Mouse (Mus musculus) neural tube, embryonic 11.5 days (tissue): ENCODE measurements at regions not wholly inside any gene's neighbourhood (a gene's known extent, or its start where the extent isn't known, plus 50 kb on each side); places are given as distances from the start of the nearest gene placed in this dataset.
"Not testable (repeated sequence)": the region's sequence is repeated elsewhere in the genome, so short reads cannot be mapped to it uniquely, and the experiment has no call there.

Experiments used
- ATAC-seq: fragments of 200-750 bp; cut with Nextera tagmentation; 2 replicates; pipeline ENCODE4 v1.8.0; 2017; ENCODE audit warnings: moderate number of reproducible peaks, mild to moderate bottlenecking, moderate TSS enrichment, moderate library complexity; ENCODE audit not compliant: insufficient read depth, low FRiP score, low TSS enrichment
- DNase-seq: peaks from one replicate; pipeline ENCODE4 v3.0.0-alpha.2; 2015; ENCODE audit warnings: low spot score
- H3K27ac ChIP-seq: fragments of 300-500 bp; sonication (generic); 2 replicates; pipeline ENCODE4 v1.5.1; 2014; ENCODE audit warnings: low read depth, mild to moderate bottlenecking, low read length
- H3K27me3 ChIP-seq: fragments of 300-500 bp; sonication (generic); 2 replicates; pipeline ENCODE4 v1.6.1; 2014; ENCODE audit warnings: mild to moderate bottlenecking, low read length, mixed read lengths; ENCODE audit not compliant: control insufficient read depth, insufficient read depth
- H3K36me3 ChIP-seq: fragments of 300-500 bp; sonication (generic); 2 replicates; pipeline ENCODE4 v1.6.1; 2014; ENCODE audit warnings: mild to moderate bottlenecking, low read length, moderate library complexity, mixed read lengths; ENCODE audit not compliant: control insufficient read depth, insufficient read depth
- H3K4me1 ChIP-seq: fragments of 300-500 bp; sonication (generic); 2 replicates; pipeline ENCODE4 v1.6.1; 2014; ENCODE audit warnings: low read length, mixed read lengths; ENCODE audit not compliant: control insufficient read depth, insufficient read depth
- H3K4me2 ChIP-seq: fragments of 300-500 bp; sonication (generic); 2 replicates; pipeline ENCODE4 v1.6.1; 2014; ENCODE audit warnings: low read depth, mild to moderate bottlenecking, moderate library complexity
- H3K4me3 ChIP-seq: fragments of 300-500 bp; sonication (generic); 2 replicates; pipeline ENCODE4 v1.5.1; 2014; ENCODE audit warnings: low read depth, low read length
- H3K9ac ChIP-seq: fragments of 300-500 bp; sonication (generic); 2 replicates; pipeline ENCODE4 v1.6.1; 2014; ENCODE audit warnings: mild to moderate bottlenecking, low read length
- H3K9me3 ChIP-seq: fragments of 300-500 bp; sonication (generic); 2 replicates; pipeline ENCODE4 v1.6.1; 2016; ENCODE audit warnings: low read length; ENCODE audit not compliant: control insufficient read depth
- WGBS: fragments of 180-500 bp; shearing (Covaris S2); extraction: QIAGEN DNeasy Blood & Tissue Kit; methylation state at CpG from one replicate; pipeline ENCODE4 v1.1.7; 2014; 5-methylcytosine and 5-hydroxymethylcytosine counted together

DNA sequence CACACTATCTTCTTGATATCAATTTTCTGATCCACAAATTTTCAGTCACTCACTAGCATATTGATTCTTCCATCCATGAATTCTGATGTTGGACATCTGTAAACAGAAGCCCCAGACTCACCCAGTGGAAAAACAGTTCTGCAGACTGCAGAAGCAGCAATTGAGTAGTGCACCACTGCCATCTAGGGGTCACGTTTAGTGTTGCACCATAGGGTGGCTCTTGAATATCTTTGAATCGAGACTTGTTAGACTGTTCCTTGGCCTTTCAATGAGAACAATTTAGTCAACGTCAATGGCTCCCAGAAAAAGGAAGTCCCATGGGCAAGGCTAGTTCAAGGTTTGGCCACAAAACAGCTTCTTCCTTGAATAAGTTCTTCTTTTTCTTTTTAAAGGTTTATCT, 828.1 kb downstream of the Gm10330 start:
- not testable (repeated sequence) for H3K36me3 ChIP-seq, H3K4me2 ChIP-seq, H3K27ac ChIP-seq, ATAC-seq, H3K9ac ChIP-seq, H3K4me3 ChIP-seq, H3K27me3 ChIP-seq, DNase-seq, H3K9me3 ChIP-seq, H3K4me1 ChIP-seq
- WGBS = 54% methylated on average over 3 of the region's 3 CpGs

DNA sequence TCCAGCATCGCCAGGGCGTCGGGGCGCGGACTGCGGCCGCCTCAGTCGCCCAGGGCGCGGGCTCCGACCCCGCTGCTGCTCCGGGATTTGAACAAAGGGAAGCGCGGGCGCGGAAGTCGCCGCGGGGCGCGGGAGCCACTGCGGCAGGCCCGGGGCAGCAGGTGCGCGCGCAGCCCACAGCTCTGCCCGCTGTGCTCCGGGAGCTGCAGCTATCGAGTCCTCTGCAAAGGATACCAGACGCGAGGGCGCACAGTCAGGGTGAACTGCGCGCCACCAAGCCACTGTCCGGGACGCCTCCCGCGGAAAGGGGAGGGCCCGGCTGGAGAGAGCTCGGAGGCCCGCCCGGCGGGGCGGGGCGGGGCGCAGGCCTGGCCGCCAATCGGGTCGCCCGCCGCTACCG, 873.9 kb downstream of the Gm10330 start:
- ATAC-seq (peak; percentile 63; the same call in 1 of the 2 replicates), DNase-seq (peak; percentile 69)
- peak overlapping the region; percentile 48 for H3K4me2 ChIP-seq
- not testable (repeated sequence) for H3K4me1 ChIP-seq, H3K27me3 ChIP-seq, H3K9me3 ChIP-seq, H3K36me3 ChIP-seq, H3K27ac ChIP-seq
- peak overlapping the region; percentile 51 for H3K4me3 ChIP-seq
- WGBS = 1% methylated on average over 36 of the region's 53 CpGs
- H3K9ac ChIP-seq = peak overlapping the region; percentile 64
